Mouse (Mus musculus): Measurements from ENCODE around the gene Lrrc4.

DNA sequence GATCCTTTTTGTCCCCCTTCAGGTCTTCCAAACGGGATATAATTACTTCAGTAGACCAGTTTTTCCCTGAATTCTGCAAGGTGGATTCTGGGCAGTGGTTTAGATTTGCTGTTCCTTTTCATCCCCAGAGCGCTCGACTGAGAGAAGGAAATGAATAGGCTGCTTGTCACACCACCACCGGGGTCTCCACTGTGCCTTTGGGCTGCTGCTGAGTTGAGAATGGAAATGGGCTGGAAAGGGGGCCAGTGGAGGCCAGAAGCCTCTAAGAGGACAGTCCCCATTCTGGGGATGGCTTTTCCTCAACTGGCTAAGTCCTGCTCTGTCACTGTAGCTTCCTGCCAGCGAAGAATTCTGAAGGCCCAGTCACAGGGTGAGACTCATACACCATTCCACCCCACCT, 47.6 kb downstream of the Lrrc4 start:
- TF ChIP-seq GATA1 (IDR thresholded peaks at IDR 0.05; ENCODE audit: borderline replicate concordance, low read length), result no peak
- no peak for TF ChIP-seq FLI1 (IDR thresholded peaks at IDR 0.05; ENCODE audit: low read length)
